Mouse (Mus musculus): ENCODE results near the gene Ranbp10. TPM values are rescaled to one million over a fixed set of nuclear protein-coding genes. Genes with fewer than 3 reads are reported as not detected.

The Ranbp10 gene
- total RNA-seq, 2 experiments from 2014 or later: 20.1 to 24.7 TPM

- DNase-seq (ENCODE audit: low spot score in 2 of 2): no peak
These were observed 101.4 kb downstream of the Ranbp10 start for GRCm38 (mm10) chr8:105725726-105726125.

GRCm38 (mm10) chr8:105722861-105723260 is 104.3 kb downstream of the Ranbp10 start:
- DNase-seq (ENCODE audit: low spot score in 2 of 2): no peak

- DNase-seq (ENCODE audit: low spot score in 2 of 2): no peak
These were observed 107.5 kb downstream of the Ranbp10 start for GRCm38 (mm10) chr8:105719637-105720036.

Other genes starting within 250 kb of the Ranbp10 start
- 10 to 100 TPM; 25.9 to 32.9 TPM for gene Ripor1, start 222.1 kb downstream of the Ranbp10 start, total RNA-seq (2021)
- 10 to 100 TPM; 54.2 to 55.2 TPM for gene Ctcf, start 190.8 kb downstream of the Ranbp10 start, total RNA-seq (2021)
- 1 to 10 TPM; 3.3 to 5.3 TPM for gene Agrp, start 190.0 kb downstream of the Ranbp10 start, total RNA-seq (2021)
- gene Carmil2, start 141.1 kb downstream of the Ranbp10 start, total RNA-seq (2021): 1 to 10 TPM; 2.0 to 2.9 TPM
- 10 to 100 TPM; 21.1 to 23.9 TPM for gene Acd, start 126.2 kb downstream of the Ranbp10 start, total RNA-seq (2021)
- gene Pard6a, start 126.2 kb downstream of the Ranbp10 start, total RNA-seq (2021): 10 to 100 TPM in 1 of 2 experiments, 1 to 10 TPM in 1; 7.5 to 14.2 TPM
- gene 4933405L10Rik, start 119.7 kb downstream of the Ranbp10 start, total RNA-seq (2021): not detected
- 1 to 10 TPM; 3.0 to 3.5 TPM for gene Enkd1, start 119.1 kb downstream of the Ranbp10 start, total RNA-seq (2021)
- 10 to 100 TPM in 1 of 2 experiments, 1 to 10 TPM in 1; 7.4 to 10.1 TPM for gene Gfod2, start 68.7 kb downstream of the Ranbp10 start, total RNA-seq (2021)
- gene Tsnaxip1, start 381 bp upstream of the Ranbp10 start, total RNA-seq (2021): not detected
- 1 to 10 TPM; 5.9 to 6.5 TPM for gene Cenpt, start 25.9 kb upstream of the Ranbp10 start, total RNA-seq (2021)
- 10 to 100 TPM; 35.7 to 38.6 TPM for gene Thap11, start 27.8 kb upstream of the Ranbp10 start, total RNA-seq (2021)
- 10 to 100 TPM; 43.9 to 46.2 TPM for gene Nutf2, start 33.2 kb upstream of the Ranbp10 start, total RNA-seq (2021)
- 10 to 100 TPM; 35.0 to 36.7 TPM for gene Edc4, start 53.5 kb upstream of the Ranbp10 start, total RNA-seq (2021)
- 1 to 10 TPM; 1.3 to 1.6 TPM for gene Nrn1l, start 66.2 kb upstream of the Ranbp10 start, total RNA-seq (2021)
- gene Pskh1, start 73.1 kb upstream of the Ranbp10 start, total RNA-seq (2021): 10 to 100 TPM; 25.8 to 30.0 TPM
- under 1 TPM in 1 of 2 experiments, not detected in 1; 0.93 TPM for gene Ctrl, start 106.5 kb upstream of the Ranbp10 start, total RNA-seq (2021)
- gene Psmb10, start 111.1 kb upstream of the Ranbp10 start, total RNA-seq (2021): 10 to 100 TPM; 78.7 to 84.1 TPM
- 1 to 10 TPM in 1 of 2 experiments, under 1 TPM in 1; 0.51 to 1.8 TPM for gene Lcat, start 116.0 kb upstream of the Ranbp10 start, total RNA-seq (2021)
- 10 to 100 TPM; 45.4 to 56.9 TPM for gene Slc12a4, start 138.7 kb upstream of the Ranbp10 start, total RNA-seq (2021)
- gene Dpep3, start 152.1 kb upstream of the Ranbp10 start, total RNA-seq (2021): not detected
- 10 to 100 TPM; 14.2 to 21.2 TPM for gene Dus2, start 164.0 kb upstream of the Ranbp10 start, total RNA-seq (2021)
- not detected for gene Dpep2nb, start 178.6 kb upstream of the Ranbp10 start, total RNA-seq (2021)
- gene Ddx28, start 184.5 kb upstream of the Ranbp10 start, total RNA-seq (2021): 10 to 100 TPM; 16.4 to 16.9 TPM
- gene Nfatc3, start 231.5 kb upstream of the Ranbp10 start, total RNA-seq (2021): 10 to 100 TPM; 34.5 to 50.9 TPM

All from adrenal gland, adult 18-20 months (tissue).